Mouse (Mus musculus) erythroblast, embryonic 14.5 days (primary cell): ENCODE results near the gene Fyb.

Experiments used
- GATA1 ChIP-seq: IDR thresholded peaks from 2 replicates; pipeline ENCODE4 v1.6.1; 2012; ENCODE audit warnings: low read length, inconsistent platforms, mixed read lengths
- TAL1 ChIP-seq: IDR thresholded peaks from 3 replicates; pipeline ENCODE4 v1.6.1; 2012; ENCODE audit warnings: low read length, inconsistent platforms, mixed read lengths

GRCm38 (mm10) chr15:6616382-6617149 lies 93.9 kb downstream of the Fyb start:
- TF ChIP-seq GATA1 (no peak), TAL1 (no peak)
